Mouse (Mus musculus): ENCODE measurements around the gene Ecm1. TPM values are rescaled to one million over a fixed set of nuclear protein-coding genes. Genes with fewer than 3 reads are reported as not detected.

Ecm1 gene
- total RNA-seq, 4 experiments from 2014 or later = 10.2 to 13.3 (median 11.7) TPM

DNA sequence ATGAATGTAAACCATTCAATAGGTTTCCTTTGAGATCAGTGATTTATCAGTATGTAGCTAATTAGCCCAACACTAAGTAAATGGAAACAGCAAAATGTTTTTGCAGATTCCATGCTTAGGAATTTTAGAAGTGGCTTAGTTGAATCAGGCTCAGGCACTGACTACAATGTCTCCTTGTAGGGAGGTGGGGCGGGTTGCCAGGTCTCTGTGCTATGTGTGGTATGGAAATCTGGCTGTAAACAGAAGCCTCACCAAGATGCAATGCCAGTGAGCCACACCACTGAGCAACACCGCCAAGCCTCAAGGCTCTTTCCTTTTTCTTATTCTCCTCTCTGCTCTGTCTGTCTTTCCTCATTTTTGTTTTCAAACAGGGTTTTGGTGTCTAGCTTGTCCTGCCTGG, 10.5 kb downstream of the Ecm1 start:
- no peak for DNase-seq (ENCODE audit: low spot score in 2 of 2)

DNA sequence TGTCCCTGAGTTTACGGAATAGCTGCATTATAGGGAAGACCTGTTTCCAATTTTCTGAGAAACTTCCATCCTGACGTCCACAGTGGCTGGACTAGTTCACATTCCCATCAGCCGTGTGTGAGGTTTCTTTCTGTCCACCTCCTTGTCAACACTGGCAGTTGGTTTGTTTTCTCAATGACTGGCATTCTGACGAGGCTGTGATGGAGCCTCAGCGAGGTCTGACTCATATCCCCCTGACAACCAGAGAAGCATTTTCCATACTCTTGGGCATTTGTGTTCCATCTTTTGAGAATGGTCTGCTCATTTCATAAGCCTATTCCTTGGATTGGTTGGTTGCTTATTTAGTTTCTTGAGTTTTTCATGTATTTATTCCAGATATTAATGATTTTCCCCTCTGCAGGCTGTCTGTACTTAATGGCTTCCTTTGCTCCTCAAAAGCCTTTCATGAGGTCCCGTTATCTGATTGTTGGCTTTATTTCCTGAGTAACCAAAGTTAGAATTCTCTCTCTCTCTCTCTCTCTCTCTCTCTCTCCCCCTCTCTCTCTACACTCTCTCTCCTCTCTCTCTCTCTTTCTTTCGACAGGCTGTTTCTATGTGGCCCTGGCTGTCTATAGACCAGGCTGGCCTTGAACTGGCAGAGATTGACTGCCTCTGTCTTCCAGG, 12.5 kb downstream of the Ecm1 start:
- DNase-seq (ENCODE audit: low spot score in 2 of 2) = no peak

DNA sequence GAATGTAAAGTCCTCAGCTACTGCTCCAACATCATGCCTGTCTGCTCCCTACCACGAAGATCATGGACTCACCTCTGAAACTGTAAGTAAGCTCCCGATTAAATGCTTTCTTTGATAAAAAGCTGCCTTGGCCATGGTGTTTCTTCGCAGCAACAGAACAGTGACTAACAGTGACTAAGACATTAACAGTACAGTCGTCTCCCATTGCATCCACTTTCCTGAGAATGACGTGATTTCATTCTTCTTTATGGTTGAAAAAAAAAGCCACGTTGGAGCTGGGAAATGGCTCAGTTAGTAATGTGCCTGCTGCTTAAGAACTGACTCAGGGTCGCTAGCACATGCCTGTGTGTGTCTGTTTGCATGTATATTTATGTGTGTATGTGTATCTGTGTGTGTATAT, 13.5 kb downstream of the Ecm1 start:
- no peak for DNase-seq (ENCODE audit: low spot score in 2 of 2)

DNA sequence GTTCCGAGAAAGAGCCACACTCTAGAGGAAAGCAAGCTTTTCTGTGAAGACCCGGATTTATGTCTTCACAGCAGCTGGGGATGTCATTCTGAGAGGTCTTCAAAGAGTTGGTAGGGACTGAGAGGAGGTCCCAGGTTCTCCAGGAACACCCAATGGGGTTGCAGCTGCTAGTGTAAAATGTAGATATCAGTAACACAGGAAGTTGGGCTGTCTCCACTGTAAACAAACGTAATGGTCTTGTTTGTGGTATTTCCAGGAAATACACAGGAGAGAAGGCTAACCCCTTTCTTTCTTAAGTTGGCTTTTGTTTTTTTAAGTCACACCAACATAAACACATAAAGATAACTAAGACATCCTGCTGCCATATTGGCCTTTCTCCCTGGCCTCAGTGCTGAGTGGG, 17.0 kb downstream of the Ecm1 start:
- no peak for DNase-seq (ENCODE audit: low spot score in 2 of 2)

DNA sequence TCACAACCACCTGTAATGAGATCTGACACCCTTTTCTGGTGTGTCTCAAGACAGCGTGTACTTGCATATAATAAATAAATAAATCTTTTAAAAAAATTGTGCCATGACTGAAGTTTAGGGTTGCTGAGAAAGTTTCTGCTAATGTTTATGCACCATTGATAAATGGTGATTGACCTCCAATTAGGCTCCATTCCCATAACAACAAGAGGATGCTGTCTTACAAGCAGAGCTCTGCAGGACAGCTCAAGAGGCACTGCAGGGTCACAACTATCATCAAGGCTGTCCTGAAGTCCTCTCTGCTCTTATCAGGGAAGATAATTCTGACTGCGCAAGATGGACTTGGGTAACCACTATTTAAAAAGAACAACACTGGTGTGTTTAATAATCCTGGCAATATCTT, 21.2 kb downstream of the Ecm1 start:
- DNase-seq (ENCODE audit: low spot score in 2 of 2) = no peak

DNA sequence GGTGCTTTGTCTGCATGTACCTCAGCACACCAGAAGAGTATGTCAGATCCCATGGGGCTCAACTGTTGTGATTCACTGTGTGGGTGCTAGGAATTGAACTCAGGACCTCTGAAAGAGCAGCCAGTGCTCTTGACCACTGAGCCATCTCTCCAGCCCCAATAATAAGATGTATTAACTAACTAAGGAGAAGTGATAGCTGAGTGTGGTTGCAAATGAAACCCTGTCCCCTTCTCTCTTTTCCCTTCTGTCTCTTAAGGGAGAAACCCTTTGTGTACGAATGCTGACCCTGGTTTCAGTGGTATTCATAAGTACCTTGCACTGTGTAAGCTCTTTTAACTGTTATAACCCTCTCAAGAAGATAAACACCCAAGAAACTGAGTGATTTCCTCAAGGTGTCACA, 23.3 kb downstream of the Ecm1 start:
- DNase-seq (ENCODE audit: low spot score in 2 of 2) = no peak

DNA sequence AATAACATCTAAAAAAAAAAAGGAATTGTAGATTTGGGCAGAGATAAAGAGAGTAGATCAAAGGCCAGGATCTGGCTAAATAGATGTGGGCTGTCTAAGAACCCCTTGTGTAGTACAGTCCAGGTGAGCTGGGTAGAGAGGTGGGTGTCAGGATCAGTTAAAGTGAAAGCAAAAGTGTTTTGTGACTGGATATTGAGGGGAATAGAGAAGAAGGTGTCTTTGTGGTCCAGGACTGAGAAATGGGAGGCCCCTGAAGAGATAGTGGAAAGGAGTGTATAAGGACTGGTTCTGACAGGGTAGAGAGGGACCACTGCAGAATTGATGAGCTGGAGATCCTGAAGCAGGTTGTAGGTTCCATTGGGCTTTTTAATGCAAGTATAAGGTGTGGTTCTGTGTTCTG, 29.4 kb downstream of the Ecm1 start:
- no peak for DNase-seq (ENCODE audit: low spot score in 2 of 2)

DNA sequence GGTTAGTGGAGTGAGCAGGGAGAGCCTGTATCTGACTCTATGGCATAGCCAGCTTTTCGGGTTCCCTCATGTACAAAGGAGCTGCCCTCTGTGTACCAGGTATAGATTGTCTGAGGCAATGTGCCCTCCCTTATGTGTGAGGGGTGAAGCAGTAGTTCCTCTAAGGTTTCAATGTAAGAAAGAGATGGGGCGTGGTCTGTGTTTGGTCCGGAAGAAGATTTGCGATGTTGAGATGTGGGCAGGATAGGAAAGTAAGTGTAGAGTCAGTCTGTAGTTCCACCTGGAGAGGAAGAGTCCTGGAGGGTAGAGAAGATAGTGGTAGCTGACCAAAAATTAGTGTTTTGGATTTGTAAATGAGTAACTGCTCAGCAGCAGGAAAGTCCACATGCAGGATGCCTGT, 30.3 kb downstream of the Ecm1 start:
- DNase-seq (ENCODE audit: low spot score in 2 of 2) = no peak

DNA sequence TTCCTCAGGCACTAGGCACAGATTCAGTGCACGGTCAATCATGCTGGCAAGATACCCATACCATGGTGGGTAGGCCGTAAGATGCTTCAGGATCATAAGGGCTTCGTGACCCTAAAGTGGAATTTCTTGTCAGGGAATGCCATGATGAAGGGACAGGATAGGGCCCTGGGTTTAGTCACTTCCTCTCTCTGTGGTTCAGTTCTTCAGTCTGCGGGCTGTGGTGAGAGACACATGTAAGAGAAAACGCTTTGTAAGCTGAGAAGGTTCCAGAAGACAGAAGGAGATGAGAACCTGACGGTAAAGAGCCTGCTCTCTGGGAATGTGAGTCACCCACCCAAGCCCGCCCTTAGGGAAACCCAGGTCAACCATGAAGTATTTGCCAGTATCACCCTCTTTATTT, 31.9 kb downstream of the Ecm1 start:
- DNase-seq (ENCODE audit: low spot score in 2 of 2) = no peak

DNA sequence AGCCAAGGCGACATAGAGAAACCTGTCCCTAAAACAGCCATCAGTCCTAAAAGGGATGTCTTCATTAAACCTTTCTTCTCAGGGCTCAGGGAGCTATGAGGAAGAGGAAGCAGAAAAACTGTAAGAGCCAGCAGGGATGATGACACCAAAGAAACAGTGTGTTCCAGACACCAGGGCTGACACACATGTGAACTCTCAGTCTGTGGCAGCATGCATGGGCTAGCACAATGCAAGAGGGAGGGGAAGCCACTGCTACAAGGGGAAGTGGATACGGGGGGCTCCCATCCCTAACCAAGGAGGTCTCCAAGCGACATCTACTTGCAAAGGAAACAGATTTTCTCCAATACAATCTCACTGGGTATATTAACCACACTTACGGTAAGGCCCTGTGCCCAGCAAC, 33.1 kb downstream of the Ecm1 start:
- no peak for DNase-seq (ENCODE audit: low spot score in 2 of 2)

DNA sequence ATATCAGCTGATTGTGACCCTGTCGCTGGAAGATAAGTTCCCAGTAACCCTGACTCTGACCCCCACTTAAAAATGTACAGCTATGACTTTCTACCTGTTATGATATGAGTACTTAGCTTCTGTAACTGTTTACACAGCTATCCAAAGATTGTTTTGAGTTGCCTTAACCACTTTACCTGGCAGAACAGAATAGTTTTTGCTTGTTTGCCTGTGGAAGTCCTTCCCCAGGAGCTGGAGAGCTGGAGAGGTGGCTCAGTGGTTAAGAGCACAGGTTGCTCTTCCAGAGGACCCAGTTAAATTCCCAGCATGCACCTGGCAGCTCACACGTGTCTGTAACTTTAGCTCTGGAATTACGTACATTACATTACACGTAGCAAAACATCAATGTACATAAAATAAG, 34.8 kb downstream of the Ecm1 start:
- DNase-seq (ENCODE audit: low spot score in 2 of 2) = no peak

DNA sequence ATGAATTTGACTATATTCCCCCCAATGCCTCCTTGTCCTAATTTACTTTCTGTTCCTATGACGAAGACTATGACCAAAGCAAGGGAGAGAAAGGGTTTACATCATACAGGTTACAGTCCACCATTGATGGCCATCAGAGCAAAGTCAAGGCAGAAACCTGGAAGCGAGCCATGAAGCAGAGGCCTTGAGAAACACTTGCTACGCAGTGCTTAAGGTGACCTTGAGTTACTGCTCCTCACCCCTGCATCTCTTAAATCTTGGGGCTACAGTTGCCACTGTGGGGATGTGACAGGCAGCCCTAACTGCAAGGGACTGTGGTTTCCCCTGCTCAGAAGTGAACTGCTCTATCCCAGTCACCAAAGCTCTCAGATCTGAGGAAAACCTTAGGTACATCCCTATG, 36.1 kb downstream of the Ecm1 start:
- no peak for DNase-seq (ENCODE audit: low spot score in 2 of 2)

DNA sequence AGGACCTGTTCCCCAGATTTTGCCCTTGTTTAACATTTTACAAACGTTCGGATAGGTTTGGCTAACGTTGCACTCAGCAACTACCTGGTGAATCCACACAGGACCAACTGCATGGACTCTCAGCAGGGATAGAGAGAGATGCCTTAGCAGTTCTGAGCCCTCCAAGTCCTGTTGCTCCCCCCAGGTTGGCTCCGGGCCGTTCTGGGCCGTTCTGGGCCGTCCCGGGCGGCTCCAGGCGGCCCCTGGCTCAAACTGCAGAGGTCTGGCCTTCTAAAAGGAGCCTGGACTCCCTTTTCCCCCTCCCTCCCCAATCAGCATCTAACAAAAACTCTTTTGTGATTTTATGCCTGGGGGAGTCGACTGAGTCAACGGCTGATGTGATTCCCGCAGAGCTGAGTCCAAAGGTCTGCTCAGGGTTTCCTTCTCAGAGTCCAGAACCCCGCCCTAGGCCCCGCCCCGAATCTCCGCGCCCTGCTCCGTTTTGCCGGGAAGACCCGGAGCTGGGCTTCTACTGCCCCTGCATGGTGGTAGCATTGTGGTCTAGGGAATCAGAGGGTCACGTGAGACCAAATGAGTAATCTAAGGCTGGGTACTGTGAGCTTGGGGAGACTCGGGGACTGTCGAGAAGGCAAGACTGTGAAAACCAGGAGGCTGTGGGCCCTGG, 37.4 kb downstream of the Ecm1 start:
- peak in 1 of 2 experiments; percentile 51 for DNase-seq (ENCODE audit: low spot score in 2 of 2)

DNA sequence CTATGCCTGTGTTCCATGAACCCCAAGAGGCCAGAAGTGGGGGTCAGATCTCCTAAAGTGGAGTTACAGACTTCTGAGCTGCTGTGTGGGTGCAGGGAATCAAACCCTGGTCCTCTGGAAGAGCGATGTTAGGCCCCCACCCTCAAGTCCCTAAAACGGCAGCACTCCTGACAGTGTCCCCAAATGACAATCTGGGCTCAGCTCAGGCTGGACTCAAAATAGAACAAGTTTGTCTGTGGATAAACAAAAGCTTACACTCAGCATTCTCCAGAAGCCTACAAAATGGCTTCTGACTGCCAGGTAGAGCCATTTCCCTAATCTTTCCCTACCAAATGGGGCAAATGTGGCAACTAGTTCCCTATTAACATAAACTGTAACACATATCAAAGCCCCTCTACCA, 38.3 kb downstream of the Ecm1 start:
- no peak for DNase-seq (ENCODE audit: low spot score in 2 of 2)

DNA sequence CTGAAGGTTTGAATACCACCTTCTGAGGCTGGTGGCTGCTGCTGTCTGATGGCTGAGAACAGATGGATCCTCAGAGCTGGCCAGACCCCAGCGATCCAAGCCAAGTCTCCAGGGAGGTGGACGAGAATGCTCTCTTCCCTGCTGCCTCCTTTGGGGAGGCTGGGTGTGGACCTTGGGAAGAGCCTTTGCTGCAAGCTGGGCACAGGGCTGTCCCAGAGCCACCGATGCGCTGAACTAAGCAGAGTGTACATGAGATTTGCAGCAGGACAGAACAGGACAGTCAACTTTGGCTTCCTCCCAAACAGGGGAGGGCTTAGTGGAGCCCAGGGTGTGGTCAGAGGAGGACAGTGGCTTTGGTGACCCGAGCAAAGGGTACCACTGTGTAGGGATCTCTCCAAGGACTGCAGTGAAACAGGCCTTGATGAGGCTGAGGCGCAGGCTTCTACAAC, 39.1 kb downstream of the Ecm1 start:
- DNase-seq (ENCODE audit: low spot score in 2 of 2) = no peak

DNA sequence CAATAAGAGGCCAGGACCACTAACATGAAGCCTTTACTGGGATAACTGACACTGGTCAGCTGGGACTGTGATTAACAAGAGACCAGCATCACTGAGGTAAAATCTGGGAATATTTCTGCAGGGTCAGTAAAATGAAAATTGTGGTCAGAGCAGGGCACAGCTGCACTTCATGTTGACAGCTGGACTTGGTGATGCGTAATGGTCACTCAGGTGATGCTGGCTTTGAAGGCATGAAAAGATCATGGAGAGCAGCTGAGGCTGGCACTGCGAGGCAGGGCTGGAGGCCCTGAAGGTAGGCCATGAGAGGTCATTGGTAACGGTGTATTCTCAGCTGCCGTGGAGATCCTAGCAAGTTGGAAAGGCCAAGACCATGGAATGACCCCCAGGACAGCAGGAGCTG, 41.1 kb downstream of the Ecm1 start:
- DNase-seq (ENCODE audit: low spot score in 2 of 2) = no peak

DNA sequence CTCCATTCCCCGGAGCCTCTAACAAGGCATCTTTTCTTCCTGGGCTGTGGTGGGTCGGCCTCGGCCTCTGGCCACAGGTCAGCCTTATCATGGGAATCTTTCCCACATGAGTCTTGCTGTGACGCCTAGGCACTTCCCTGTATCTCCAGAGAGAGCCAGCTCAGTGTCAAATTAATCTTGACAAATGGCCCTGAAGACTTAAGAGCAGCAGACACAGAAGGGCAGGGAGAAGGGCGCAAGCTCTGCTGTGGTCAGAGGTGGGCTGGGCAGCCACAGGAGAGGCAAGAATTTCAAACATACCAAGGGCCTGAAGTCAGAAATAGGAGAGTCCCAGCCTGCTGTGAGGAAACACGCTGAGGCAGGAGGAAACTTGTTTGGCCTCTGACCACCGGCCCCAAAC, 43.0 kb downstream of the Ecm1 start:
- DNase-seq (ENCODE audit: low spot score in 2 of 2) = no peak

DNA sequence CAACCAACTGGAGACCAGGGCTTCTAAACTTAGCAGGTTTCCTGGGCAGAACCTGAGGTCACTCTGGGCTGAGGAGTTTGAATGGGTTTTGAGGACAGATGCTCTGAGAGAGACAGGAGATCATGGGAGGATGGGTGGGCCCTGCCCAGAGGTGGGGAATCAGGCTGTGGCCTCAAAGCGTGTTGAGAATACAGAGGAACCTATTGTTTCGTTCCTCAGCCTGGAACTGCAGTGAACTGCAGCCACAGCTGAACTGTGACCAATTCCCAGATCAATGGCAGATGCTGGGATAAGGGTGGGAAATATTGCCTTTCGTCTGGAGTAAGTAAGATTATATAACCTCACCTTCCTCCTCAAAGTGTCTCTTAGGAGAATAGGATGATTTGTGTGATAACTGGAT, 43.6 kb downstream of the Ecm1 start:
- no peak for DNase-seq (ENCODE audit: low spot score in 2 of 2)

DNA sequence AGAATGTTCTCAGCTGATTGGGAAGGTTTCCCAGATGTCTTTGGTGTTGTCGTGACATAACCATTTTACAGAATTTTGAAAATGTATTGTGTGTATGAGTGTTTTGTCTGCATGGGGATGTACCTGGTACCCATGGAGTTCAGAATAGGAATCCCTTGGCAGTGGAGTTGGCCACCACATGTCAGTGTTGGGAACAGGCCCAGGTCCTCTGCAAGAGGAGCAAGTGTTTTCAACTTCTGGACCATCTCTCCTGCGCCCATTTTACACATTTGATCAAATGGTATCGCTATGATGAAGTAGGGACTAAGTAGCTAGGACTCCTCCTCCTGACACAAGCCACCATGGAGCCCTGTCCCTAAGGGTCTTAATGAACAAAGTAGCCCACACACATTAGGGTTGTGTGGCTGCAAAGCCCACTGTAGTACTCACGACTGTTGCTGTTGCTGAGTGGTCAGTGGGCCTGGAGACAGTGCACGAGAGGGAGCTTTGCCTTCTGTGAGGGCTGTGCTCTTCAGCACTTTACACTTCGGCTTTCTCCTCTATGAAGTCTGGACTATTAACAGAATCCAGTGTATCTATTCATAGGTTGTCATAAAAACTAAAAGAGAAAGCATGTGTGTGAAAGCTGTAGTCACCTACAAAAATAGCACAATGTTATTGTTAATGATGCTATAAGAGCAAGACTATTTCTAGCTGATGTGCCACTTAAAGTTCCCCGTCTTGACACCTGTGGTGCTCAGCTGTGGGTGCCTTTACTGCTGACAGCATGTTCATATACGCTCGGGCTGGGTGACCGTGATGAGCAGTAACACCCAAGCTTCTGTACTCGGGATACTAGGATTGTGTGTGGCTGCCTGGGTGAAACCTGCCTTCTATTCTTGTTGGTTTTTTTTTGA, 44.3 kb downstream of the Ecm1 start:
- no peak for DNase-seq (ENCODE audit: low spot score in 2 of 2)

DNA sequence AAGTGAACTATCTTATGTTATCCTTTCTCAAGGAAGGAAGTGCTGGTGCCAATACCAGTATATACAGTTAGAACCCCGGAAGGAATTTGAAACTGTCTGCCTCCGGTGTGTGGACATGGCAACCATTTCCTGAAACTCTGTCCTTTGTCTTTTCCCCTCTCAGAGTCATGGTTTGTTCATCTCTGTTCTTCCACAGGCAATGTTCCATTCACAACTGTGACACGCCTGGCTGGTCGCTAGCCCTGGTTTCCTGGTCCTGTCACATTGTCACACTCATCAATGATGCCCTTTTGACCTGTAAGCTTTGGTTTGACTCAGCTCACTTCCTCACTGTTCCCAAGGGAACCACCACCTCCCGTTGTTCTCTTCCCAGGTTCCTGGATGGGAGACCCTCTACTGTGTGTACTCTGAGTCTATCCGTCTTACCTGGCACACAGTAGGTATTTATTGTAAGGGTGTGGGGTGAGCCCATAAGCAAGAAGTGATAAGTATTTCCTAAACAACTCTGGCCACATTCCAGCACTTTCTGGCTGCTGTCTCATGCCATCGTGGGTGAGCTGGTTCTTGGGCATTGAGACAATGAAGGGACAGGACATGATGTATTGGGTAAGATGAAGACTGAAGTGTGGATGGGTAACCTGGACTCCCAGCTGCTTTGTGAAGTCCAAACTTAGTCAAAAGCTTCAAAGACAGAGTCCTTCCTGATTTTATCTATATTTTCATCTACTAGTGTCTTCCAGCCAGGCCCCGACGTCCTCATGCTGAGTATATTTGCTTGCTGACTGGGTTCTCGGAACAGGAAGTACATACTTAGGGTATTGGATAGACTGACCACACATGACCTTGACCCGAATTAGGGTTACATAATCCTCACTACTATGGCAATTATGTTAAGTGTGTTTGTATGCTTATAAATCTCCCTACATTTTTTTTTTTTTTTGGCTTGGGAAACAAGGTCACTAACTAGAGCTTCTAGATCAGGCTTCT, 45.3 kb downstream of the Ecm1 start:
- no peak for DNase-seq (ENCODE audit: low spot score in 2 of 2)

DNA sequence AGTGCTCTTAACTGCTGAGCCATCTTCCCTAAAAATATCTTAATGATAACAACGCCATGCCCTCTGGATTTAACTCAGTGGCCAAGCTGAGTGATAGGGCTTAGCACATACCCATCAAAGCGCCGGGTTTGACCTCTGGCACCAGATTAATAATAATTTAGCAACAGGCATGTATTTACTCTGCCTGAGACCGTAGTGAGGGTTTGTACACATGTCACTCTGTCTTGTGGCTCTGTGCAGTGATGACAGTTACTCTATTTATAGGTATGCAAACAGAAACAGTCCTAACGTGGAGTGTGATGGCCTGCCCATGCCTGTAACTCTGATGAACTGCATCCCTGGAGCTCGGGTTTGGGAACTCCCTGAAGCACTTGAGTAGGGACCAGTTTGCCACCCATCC, 46.7 kb downstream of the Ecm1 start:
- no peak for DNase-seq (ENCODE audit: low spot score in 2 of 2)
